In genomic region chr2:127850371-127850770, GRCm38 (mm10) we compare ENCODE assay signal across 25 mouse cellular contexts. TPM values are rescaled to one million over a fixed set of nuclear protein-coding genes. Genes with fewer than 3 reads are reported as not detected.
DNase-seq lines count a peak whose midpoint lies in the region; ATAC-seq and TF ChIP-seq lines count a peak whose summit lies in the region.
"Had no signal": no experiment of that assay in that cellular context is flagged by ENCODE, and none has a peak within 500 bp of the region (broad histone marks: within the 10 kb centered on the region; RNA-seq: fewer than 3 reads in every experiment).

No protein-coding gene starts in this region.

- TF ChIP-seq CTCF in lung, embryonic 14.5 days (IDR thresholded peaks at IDR 0.05; ENCODE audit: low read depth), result no peak

- H3K36me3 ChIP-seq in lung, embryonic 14.5 days (ENCODE audit: insufficient read depth), result no peaks in the 10 kb centered on the region
- H3K36me3 ChIP-seq: embryonic facial prominence, embryonic 12.5 days; forebrain, embryonic 10.5 days; heart, embryonic 15.5 days; kidney, embryonic 15.5 days; liver, embryonic 12.5 days; midbrain, embryonic 10.5 days; midbrain, embryonic 15.5 days had no signal

- H3K27ac ChIP-seq in lung, embryonic 14.5 days (ENCODE audit: low read depth), result no peak overlapping the region
- H3K27ac ChIP-seq: embryonic facial prominence, embryonic 12.5 days; forebrain, embryonic 10.5 days; heart, embryonic 15.5 days; hindbrain, embryonic 14.5 days; kidney, embryonic 15.5 days; left cerebral cortex, adult 2 months; liver, embryonic 12.5 days; midbrain, embryonic 10.5 days; midbrain, embryonic 15.5 days had no signal

- no peaks in the 10 kb centered on the region for H3K9me3 ChIP-seq in lung, embryonic 14.5 days (ENCODE audit: low read depth, low read length)
- H3K9me3 ChIP-seq: embryonic facial prominence, embryonic 12.5 days; forebrain, embryonic 10.5 days; heart, embryonic 15.5 days; kidney, embryonic 15.5 days; liver, embryonic 12.5 days; midbrain, embryonic 10.5 days; midbrain, embryonic 15.5 days had no signal

- no peak overlapping the region for H3K4me2 ChIP-seq in lung, embryonic 14.5 days
- H3K4me2 ChIP-seq: embryonic facial prominence, embryonic 12.5 days; heart, embryonic 15.5 days; hindbrain, embryonic 14.5 days; kidney, embryonic 15.5 days; liver, embryonic 12.5 days; midbrain, embryonic 15.5 days had no signal

- H3K4me3 ChIP-seq in lung, embryonic 14.5 days (ENCODE audit: low read depth, low read length), result no peak overlapping the region
- H3K4me3 ChIP-seq: embryonic facial prominence, embryonic 12.5 days; forebrain, embryonic 10.5 days; heart, embryonic 15.5 days; kidney, embryonic 15.5 days; left cerebral cortex, adult 2 months; liver, embryonic 12.5 days; midbrain, embryonic 10.5 days; midbrain, embryonic 15.5 days had no signal

- 54% methylated on average over 2 of the region's 2 CpGs for WGBS in lung, embryonic 14.5 days

- ATAC-seq in lung, embryonic 14.5 days (ENCODE audit: insufficient read depth), result no peak
- ATAC-seq: forebrain, embryonic 16.5 days; liver, embryonic 12.5 days; liver, postnatal 0 days; midbrain, embryonic 15.5 days had no signal

- no peaks in the 10 kb centered on the region for H3K27me3 ChIP-seq in lung, embryonic 14.5 days (ENCODE audit: insufficient read depth, low read length)
- H3K27me3 ChIP-seq: embryonic facial prominence, embryonic 12.5 days; liver, embryonic 12.5 days; midbrain, embryonic 15.5 days had no signal

- peak; percentile 45 for DNase-seq in lung, embryonic 14.5 days
- no peak for DNase-seq in lung, postnatal 4 days
- peak; percentile 4 for DNase-seq in Muller cell, postnatal 12 days (ENCODE audit: inconsistent ontology term)
- peak; percentile 56 for DNase-seq in lung, postnatal 10 days
- DNase-seq in skeletal muscle tissue, adult 2 months (ENCODE audit: low read depth, low spot score), result peak; percentile 23
- DNase-seq in cerebellum, postnatal 14 days, result no peak
- DNase-seq in frontal cortex, adult 2 months (ENCODE audit: extremely low spot score in 1 of 2, low spot score in 1 of 2), result no peak
- DNase-seq: adrenal gland, adult 8-10 months; cerebellum, adult 8-10 months; cerebellum, postnatal 36 days; embryo, embryonic 11 days; kidney, adult 11 months; kidney, postnatal 25 days; liver, postnatal 0 days; thymus, postnatal 4 days had no signal

- no peak overlapping the region for H3K9ac ChIP-seq in lung, embryonic 14.5 days
- H3K9ac ChIP-seq: embryonic facial prominence, embryonic 12.5 days; heart, embryonic 15.5 days; hindbrain, embryonic 14.5 days; kidney, embryonic 15.5 days; liver, embryonic 12.5 days; liver, postnatal 0 days; midbrain, embryonic 15.5 days had no signal

- no peaks in the 10 kb centered on the region for H3K4me1 ChIP-seq in lung, embryonic 14.5 days (ENCODE audit: insufficient read depth)
- H3K4me1 ChIP-seq: embryonic facial prominence, embryonic 12.5 days; forebrain, embryonic 10.5 days; kidney, embryonic 15.5 days; liver, embryonic 12.5 days; midbrain, embryonic 10.5 days; midbrain, embryonic 15.5 days had no signal

RNA-seq across cellular contexts. Expression of gene Acoxl, which starts 11.7 kb away (rescaled TPM):
- 0.20 and 0.30 TPM in 2 replicates for polyA plus RNA-seq in lung, embryonic 14.5 days (2014; fragmentation: Nextera tagmentation; extraction: Ambion mirVana)
- 0.06 TPM in 1 of 2 replicates, not detected in the other for polyA plus RNA-seq in frontal cortex, adult 2 months (2012; rRNA removed)
- polyA plus RNA-seq: forebrain, embryonic 16.5 days; hindbrain, embryonic 14.5 days had no signal

RNA-seq across cellular contexts. Expression of gene Bub1, which starts 18.7 kb away (rescaled TPM):
- polyA plus RNA-seq in lung, embryonic 14.5 days (2014; fragmentation: Nextera tagmentation; extraction: Ambion mirVana), result 43.6 and 44.5 TPM in 2 replicates
- polyA plus RNA-seq in frontal cortex, adult 2 months (2012; rRNA removed), result 0.34 and 0.82 TPM in 2 replicates

RNA-seq across cellular contexts. Expression of gene Mtln, which starts 58.1 kb away (rescaled TPM):
- polyA plus RNA-seq in lung, embryonic 14.5 days (2014; fragmentation: Nextera tagmentation; extraction: Ambion mirVana), result 31.3 and 33.6 TPM in 2 replicates
- polyA plus RNA-seq in frontal cortex, adult 2 months (2012; rRNA removed), result 94.7 and 95.5 TPM in 2 replicates

Comparison
In these comparisons a context has a peak if more than half of its experiments do, and no peak if none do; other contexts are left out.
1. DNase-seq: peak in lung, embryonic 14.5 days (single experiment), Muller cell, postnatal 12 days (single experiment), lung, postnatal 10 days (single experiment) and skeletal muscle tissue, adult 2 months (single experiment); none in lung, postnatal 4 days (0 of 2), cerebellum, postnatal 14 days (0 of 2) and frontal cortex, adult 2 months (0 of 2).
2. RNA of gene Bub1, which starts 18.7 kb away (polyA plus RNA-seq): 43.6 to 44.5 TPM in lung, embryonic 14.5 days; 0.34 to 0.82 TPM in frontal cortex, adult 2 months; every median in the first group is over 10 times any median in the second.